Mouse (Mus musculus) embryonic facial prominence, embryonic 15.5 days (tissue): Measurements from ENCODE around the gene Rbms3. TPM values are rescaled to one million over a fixed set of nuclear protein-coding genes. Genes with fewer than 3 reads are reported as not detected.

Experiments
- ATAC-seq: fragments of 200-750 bp; cut with Nextera tagmentation; 2 replicates; pipeline ENCODE4 v1.8.0; 2017; ENCODE audit warnings: low read depth, moderate TSS enrichment; ENCODE audit not compliant: insufficient number of reproducible peaks, low FRiP score, low TSS enrichment
- H3K27ac ChIP-seq: fragments of 300-500 bp; sonication (generic); replicated peaks from 2 replicates; pipeline ENCODE4 v1.5.1; 2015; ENCODE audit warnings: mild to moderate bottlenecking, inconsistent platforms
- H3K27me3 ChIP-seq: fragments of 300-500 bp; sonication (generic); 2 replicates; pipeline ENCODE4 v1.6.1; 2015; ENCODE audit warnings: inconsistent platforms
- H3K36me3 ChIP-seq: fragments of 300-500 bp; sonication (generic); 2 replicates; pipeline ENCODE4 v1.6.1; 2015; ENCODE audit warnings: mild to moderate bottlenecking, inconsistent platforms
- H3K4me1 ChIP-seq: fragments of 300-500 bp; sonication (generic); 2 replicates; pipeline ENCODE4 v1.6.1; 2015; ENCODE audit warnings: inconsistent platforms
- H3K4me2 ChIP-seq: fragments of 300-500 bp; sonication (generic); replicated peaks from 2 replicates; pipeline ENCODE4 v1.6.1; 2015; ENCODE audit warnings: mild to moderate bottlenecking, inconsistent platforms
- H3K4me3 ChIP-seq: fragments of 300-500 bp; sonication (generic); replicated peaks from 2 replicates; pipeline ENCODE4 v1.5.1; 2015; ENCODE audit warnings: mild to moderate bottlenecking, inconsistent platforms
- H3K9ac ChIP-seq: fragments of 300-500 bp; sonication (generic); 2 replicates; pipeline ENCODE4 v1.6.1; 2015; ENCODE audit warnings: inconsistent platforms
- H3K9me3 ChIP-seq: fragments of 300-500 bp; sonication (generic); replicated peaks from 2 replicates; pipeline ENCODE4 v1.6.1; 2016; ENCODE audit warnings: inconsistent platforms
- WGBS: fragments of 180-500 bp; shearing (Covaris S2); methylation state at CpG from one replicate; pipeline ENCODE4 v1.1.7; 2015; 5-methylcytosine and 5-hydroxymethylcytosine counted together
- polyA plus RNA-seq: library from polyadenylated mRNA; unstranded; fragments of >200 nt; fragmentation: Nextera tagmentation; extraction: Ambion mirVana; gene quantifications from 2 replicates; pipeline ENCODE4 v1.2.1, GENCODE M21; 2015

Gene Rbms3
- polyA plus RNA-seq, 1 experiment from 2014 or later, result 84.3 TPM

- ATAC-seq, result no peak
Measured at GRCm38 (mm10) chr9:117250036-117250830, 379.5 kb downstream of the Rbms3 start.

DNA sequence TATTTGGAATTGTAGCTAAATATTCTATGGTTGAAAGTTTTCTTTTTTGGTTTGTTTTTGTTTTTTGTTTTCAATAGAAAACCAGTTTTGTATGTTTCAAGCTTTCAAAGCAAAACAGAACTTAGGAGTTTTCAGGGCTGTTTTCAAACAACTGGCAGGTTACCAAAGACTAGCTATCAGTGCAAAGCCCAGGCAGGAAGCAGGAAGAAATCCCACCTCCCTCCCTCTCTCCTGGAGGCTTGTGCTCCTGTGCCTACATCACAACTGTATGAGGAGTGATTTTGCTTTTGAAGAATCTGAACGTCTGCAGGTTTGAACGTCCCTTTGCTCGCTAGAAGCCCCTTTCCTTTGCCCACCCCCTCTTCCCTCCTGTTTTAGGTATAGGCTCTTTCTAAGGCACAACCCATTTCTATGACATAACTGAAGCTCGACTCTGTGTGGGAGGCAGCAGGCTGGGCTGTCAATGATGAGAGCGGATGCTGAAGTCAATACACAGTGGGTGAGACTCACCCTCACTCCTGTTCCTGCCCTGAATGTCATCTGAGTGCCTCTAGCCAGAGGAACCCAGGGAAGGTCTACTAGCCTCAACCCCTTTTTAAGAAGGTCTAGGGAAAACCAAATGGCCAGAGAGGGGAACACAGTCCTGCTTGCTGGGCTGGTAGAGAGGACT, 382.3 kb downstream of the Rbms3 start:
- Histone ChIP-seq H3K9ac (peak overlapping the region; percentile 7; the same call in 1 of the 2 replicates), H3K4me2 (peak overlapping the region; percentile 37), H3K27me3 (no peaks in the 10 kb centered on the region), H3K4me1 (peaks cover 35% of the 10 kb centered on the region), H3K27ac (peak overlapping the region; percentile 76), H3K36me3 (no peaks in the 10 kb centered on the region), H3K4me3 (peak overlapping the region; percentile 11; the same call in 1 of the 2 replicates), H3K9me3 (no peaks in the 10 kb centered on the region)
- ATAC-seq, result no peak
- 10% methylated on average over 5 of the region's 5 CpGs for WGBS

More at GRCm38 (mm10) chr9:117250036-117250830, 379.5 kb downstream of the Rbms3 start:
- H3K4me2 ChIP-seq, result peak overlapping the region; percentile 58
- no peaks in the 10 kb centered on the region for H3K27me3 ChIP-seq
- H3K9me3 ChIP-seq, result no peaks in the 10 kb centered on the region
- H3K27ac ChIP-seq, result peak overlapping the region; percentile 92
- no peaks in the 10 kb centered on the region for H3K36me3 ChIP-seq
- H3K4me1 ChIP-seq, result peaks cover 44% of the 10 kb centered on the region
- H3K9ac ChIP-seq, result peak overlapping the region; percentile 70
- H3K4me3 ChIP-seq, result peak overlapping the region; percentile 71
- WGBS, result 8% methylated on average over 13 of the region's 13 CpGs

GRCm38 (mm10) chr9:117246173-117246572, 383.5 kb downstream of the Rbms3 start:
- H3K4me2 ChIP-seq, result peak overlapping the region; percentile 37
- H3K9ac ChIP-seq, result no peak overlapping the region
- peak; percentile 83 for ATAC-seq
- H3K36me3 ChIP-seq, result peaks cover 9% of the 10 kb centered on the region
- peaks cover 33% of the 10 kb centered on the region for H3K4me1 ChIP-seq
- H3K4me3 ChIP-seq, result peak overlapping the region; percentile 10
- no peaks in the 10 kb centered on the region for H3K27me3 ChIP-seq
- H3K9me3 ChIP-seq, result peaks cover 4% of the 10 kb centered on the region; the same call in 1 of the 2 replicates
- peak overlapping the region; percentile 76 for H3K27ac ChIP-seq
- 54% methylated on average over 12 of the region's 12 CpGs for WGBS

DNA sequence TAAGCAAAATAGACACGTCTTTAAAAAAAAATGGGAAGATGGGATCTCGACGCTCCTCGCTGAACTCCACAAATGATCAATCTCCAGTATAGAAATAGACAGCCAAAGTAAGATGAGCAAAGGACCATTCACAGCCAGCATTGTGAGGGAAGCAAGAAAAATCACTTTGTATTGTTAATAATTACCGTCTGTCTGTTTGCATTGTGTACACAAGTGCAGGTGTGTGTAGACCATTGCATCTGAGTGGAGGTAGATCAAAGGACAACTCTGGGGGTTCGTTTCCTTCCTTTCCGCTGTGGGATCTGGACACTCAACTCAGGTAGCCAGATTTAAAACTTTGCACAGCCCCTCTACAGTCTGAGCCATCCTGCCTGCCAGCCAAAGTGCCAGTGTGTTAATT, 386.3 kb downstream of the Rbms3 start:
- H3K27ac ChIP-seq, result no peak overlapping the region
- no peaks in the 10 kb centered on the region for H3K27me3 ChIP-seq
- no peak for ATAC-seq
- H3K4me1 ChIP-seq, result peaks cover 25% of the 10 kb centered on the region
- no peak overlapping the region for H3K9ac ChIP-seq
- H3K4me3 ChIP-seq, result no peak overlapping the region
- WGBS, result 93% methylated on average over 7 of the region's 7 CpGs
- H3K4me2 ChIP-seq, result no peak overlapping the region
- H3K9me3 ChIP-seq, result peaks cover 4% of the 10 kb centered on the region; the same call in 1 of the 2 replicates
- H3K36me3 ChIP-seq, result peaks cover 19% of the 10 kb centered on the region

GRCm38 (mm10) chr9:117234726-117235075, 395.0 kb downstream of the Rbms3 start:
- WGBS, result 57% methylated on average over 6 of the region's 6 CpGs
- peaks cover 5% of the 10 kb centered on the region; the same call in 1 of the 2 replicates for H3K4me1 ChIP-seq
- H3K4me2 ChIP-seq, result no peak overlapping the region
- no peak overlapping the region for H3K4me3 ChIP-seq
- H3K27ac ChIP-seq, result no peak overlapping the region
- ATAC-seq, result no peak
- H3K9ac ChIP-seq, result no peak overlapping the region
- no peaks in the 10 kb centered on the region for H3K27me3 ChIP-seq
- H3K9me3 ChIP-seq, result no peaks in the 10 kb centered on the region
- peaks cover 8% of the 10 kb centered on the region; the same call in 1 of the 2 replicates for H3K36me3 ChIP-seq

GRCm38 (mm10) chr9:117234065-117234725, 395.5 kb downstream of the Rbms3 start:
- Histone ChIP-seq H3K27me3 (no peaks in the 10 kb centered on the region), H3K36me3 (peaks cover 12% of the 10 kb centered on the region), H3K27ac (no peak overlapping the region), H3K4me3 (no peak overlapping the region), H3K9me3 (no peaks in the 10 kb centered on the region), H3K9ac (no peak overlapping the region), H3K4me2 (no peak overlapping the region), H3K4me1 (peaks cover 5% of the 10 kb centered on the region; the same call in 1 of the 2 replicates)
- ATAC-seq, result no peak
- 92% methylated on average over 5 of the region's 5 CpGs for WGBS

GRCm38 (mm10) chr9:117222741-117223140, 407.0 kb downstream of the Rbms3 start:
- Histone ChIP-seq H3K4me1 (no peaks in the 10 kb centered on the region), H3K4me2 (no peak overlapping the region), H3K4me3 (no peak overlapping the region), H3K27me3 (no peaks in the 10 kb centered on the region), H3K27ac (no peak overlapping the region), H3K36me3 (no peaks in the 10 kb centered on the region), H3K9ac (no peak overlapping the region), H3K9me3 (no peaks in the 10 kb centered on the region)
- 62% methylated on average over 8 of the region's 8 CpGs for WGBS
- ATAC-seq, result no peak

- H3K4me2 ChIP-seq, result no peak overlapping the region
- ATAC-seq, result no peak
- WGBS, result 82% methylated on average over 4 of the region's 4 CpGs
- no peak overlapping the region for H3K27ac ChIP-seq
- H3K4me1 ChIP-seq, result peaks cover 2% of the 10 kb centered on the region; the same call in 1 of the 2 replicates
- no peaks in the 10 kb centered on the region for H3K9me3 ChIP-seq
- no peak overlapping the region for H3K9ac ChIP-seq
- no peak overlapping the region for H3K4me3 ChIP-seq
- no peaks in the 10 kb centered on the region for H3K27me3 ChIP-seq
- H3K36me3 ChIP-seq, result no peaks in the 10 kb centered on the region
Measured at GRCm38 (mm10) chr9:117221481-117221880, 408.2 kb downstream of the Rbms3 start.

DNA sequence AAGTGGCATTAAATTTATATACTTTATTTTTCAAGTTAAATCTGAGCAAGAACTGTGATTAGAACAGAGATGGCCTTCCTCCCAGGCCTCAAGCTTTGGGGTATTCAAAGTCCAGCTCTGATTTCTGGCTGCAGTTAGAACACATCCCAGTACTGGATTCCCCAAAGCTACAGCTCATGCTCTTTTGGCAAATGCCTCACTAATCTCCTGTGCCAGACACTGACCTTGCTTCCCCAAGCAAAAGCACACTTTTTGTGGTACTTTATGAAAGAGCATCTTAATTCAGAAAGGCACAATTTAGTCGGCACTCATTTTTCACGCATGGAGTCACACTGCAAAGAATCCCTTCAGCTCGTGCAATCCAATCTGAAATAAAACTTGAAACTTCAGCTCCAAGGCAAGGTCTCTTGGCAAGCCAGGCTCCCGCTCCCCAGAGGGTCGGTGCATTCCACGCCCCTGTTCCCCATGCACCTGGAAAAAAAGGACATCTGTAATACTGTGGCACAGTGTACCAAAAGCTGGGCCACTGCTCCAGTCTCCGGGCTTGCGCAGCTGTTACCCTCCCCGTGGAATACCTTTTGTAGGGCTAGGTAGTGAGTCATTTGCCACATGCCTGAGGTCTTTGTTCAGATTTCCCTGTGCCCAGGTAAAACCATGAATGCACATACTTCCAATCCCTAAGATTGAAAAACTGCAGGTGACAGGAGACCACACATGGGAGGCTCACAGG, 413.5 kb downstream of the Rbms3 start:
- Histone ChIP-seq H3K36me3 (no peaks in the 10 kb centered on the region), H3K9ac (no peak overlapping the region), H3K4me3 (no peak overlapping the region), H3K4me2 (no peak overlapping the region), H3K9me3 (no peaks in the 10 kb centered on the region), H3K27ac (no peak overlapping the region), H3K4me1 (peaks cover 7% of the 10 kb centered on the region; the same call in 1 of the 2 replicates), H3K27me3 (no peaks in the 10 kb centered on the region)
- 47% methylated on average over 9 of the region's 9 CpGs for WGBS
- peak; percentile 67; the same call in 1 of the 2 replicates for ATAC-seq

DNA sequence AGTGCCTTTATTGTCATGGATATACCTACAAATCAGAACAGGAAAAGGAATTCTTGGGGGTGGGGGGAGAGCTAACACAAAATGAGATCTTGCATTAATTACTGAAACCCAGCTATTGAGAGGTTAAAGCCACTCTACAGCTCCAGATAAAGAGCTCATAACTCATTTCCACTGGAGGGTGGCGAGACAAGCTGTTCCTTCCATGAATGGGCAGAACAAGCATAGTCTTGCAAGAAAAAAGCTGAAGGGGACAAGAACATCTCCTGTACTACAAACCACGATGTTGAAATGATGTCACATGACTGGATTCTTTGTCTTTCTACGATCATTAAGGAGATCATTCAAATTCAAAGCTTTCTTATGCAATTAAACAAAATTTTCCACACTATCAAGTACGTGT, 417.7 kb downstream of the Rbms3 start:
- H3K27ac ChIP-seq, result no peak overlapping the region
- no peak overlapping the region for H3K9ac ChIP-seq
- H3K4me3 ChIP-seq, result no peak overlapping the region
- H3K4me1 ChIP-seq, result peaks cover 11% of the 10 kb centered on the region; the same call in 1 of the 2 replicates
- no peaks in the 10 kb centered on the region for H3K36me3 ChIP-seq
- ATAC-seq, result no peak
- H3K9me3 ChIP-seq, result no peaks in the 10 kb centered on the region
- no peak overlapping the region for H3K4me2 ChIP-seq
- 57% methylated on average over 4 of the region's 4 CpGs for WGBS
- no peaks in the 10 kb centered on the region for H3K27me3 ChIP-seq
